Mouse (Mus musculus) left cerebral cortex, adult 2 months (tissue): ENCODE measurements at regions not wholly inside any gene's neighbourhood (a gene's known extent, or its start where the extent isn't known, plus 50 kb on each side); places are given as distances from the start of the nearest gene placed in this dataset.

Experiments used
- DNase-seq, 2 experiments: peaks; one replicate each; pipeline ENCODE4 v3.0.0; 2021 to 2022; ENCODE audit warnings: low spot score in 2 of 2, mixed read lengths in 1 of 2; ENCODE audit errors: extremely low spot score in 1 of 2
- H3K27ac ChIP-seq: fragments of 200-600 bp; 2 replicates; pipeline ENCODE4 v1.8.1; 2022
- H3K4me3 ChIP-seq: fragments of 200-600 bp; 2 replicates; pipeline ENCODE4 v1.8.1; 2022
- CTCF ChIP-seq: fragments of 200-600 bp; IDR thresholded peaks from 2 replicates; pipeline ENCODE4 v1.8.1; 2022; ENCODE audit warnings: antibody characterized with exemption, mild to moderate bottlenecking, moderate library complexity
- intact Hi-C: fragments of 180-260 bp; cut with DNase I; formaldehyde crosslinking; loops from one replicate; pipeline ENCODE4 v1.15.1; 2025

DNA sequence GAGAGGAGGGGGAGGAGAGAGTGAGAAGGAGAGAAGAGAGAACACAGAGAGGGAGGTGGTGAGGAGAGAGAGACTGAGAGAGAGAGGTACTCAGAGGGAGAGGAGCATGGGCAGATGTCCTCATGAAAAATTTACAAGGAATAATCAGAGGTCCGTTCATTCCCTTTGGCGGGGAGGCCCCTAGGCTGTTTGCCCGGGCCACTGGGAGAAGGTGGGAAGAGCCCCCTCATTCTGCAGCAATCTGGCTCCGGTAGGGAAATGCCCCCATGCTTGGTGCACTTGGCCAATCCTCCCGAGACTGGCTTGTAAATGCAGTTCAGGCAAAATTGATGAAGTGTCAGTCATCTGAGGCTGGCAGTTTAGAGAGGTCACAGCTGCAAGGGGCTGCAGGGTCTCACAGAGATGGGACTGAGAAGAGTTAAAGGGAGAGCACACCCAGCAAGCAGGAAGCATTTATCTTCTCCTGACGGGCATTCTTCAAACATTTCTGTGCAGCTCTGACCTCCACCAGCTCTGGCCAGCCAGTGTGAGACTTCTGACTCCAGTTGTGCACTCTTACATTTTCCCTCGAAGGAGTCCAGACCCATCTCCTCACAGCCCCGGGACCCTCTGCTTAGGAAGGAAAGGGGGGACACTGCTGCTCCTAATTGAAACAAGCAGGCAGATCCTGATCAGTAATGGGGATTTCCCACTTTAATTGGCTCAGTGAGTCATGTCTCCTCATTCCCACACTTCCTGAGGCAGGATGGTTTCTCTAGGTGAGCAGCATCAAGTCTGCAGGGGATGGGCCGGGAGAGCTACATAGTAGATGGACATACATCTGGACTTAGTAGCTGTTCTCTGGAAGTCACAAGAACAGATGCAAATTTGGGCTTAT is 65.5 kb downstream of the Cmpk2 start:
- no peak for DNase-seq
- TF ChIP-seq CTCF: no peak
- intact Hi-C loops: loop anchor here (5.0 kb wide), 2 partner anchors 523 to 1718 kb away; no protein-coding TSS in a partner anchor
- H3K27ac ChIP-seq: no peak overlapping the region
- no peak overlapping the region for H3K4me3 ChIP-seq

DNA sequence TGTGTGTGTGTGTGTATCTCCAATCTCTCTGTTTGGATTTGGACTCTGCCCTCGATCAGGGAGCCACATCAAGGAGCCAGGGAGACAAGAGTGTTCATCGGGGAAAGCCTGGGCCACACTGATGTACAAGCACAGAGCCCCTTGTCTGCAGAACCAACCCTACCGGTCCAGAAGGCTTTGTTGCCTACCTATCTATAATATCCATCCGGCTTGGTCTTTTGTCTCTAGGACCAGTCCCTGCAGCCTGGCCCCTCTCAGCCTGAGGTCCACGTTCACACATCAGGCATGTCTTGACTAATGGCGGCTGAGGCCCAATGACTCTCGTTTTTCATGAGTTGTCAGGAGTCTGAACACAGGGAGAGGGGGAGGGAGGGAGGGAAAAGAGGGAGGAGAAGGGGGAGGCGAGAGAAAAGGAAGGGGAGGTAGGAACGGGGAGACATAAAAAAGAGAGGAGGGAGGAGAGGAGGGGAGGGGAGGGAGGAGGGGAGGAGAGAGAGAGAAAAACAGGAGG is 64.7 kb downstream of the Cmpk2 start:
- Histone ChIP-seq H3K27ac (no peak overlapping the region), H3K4me3 (no peak overlapping the region)
- no peak for TF ChIP-seq CTCF
- intact Hi-C loops: loop anchor here (1.0 to 5.0 kb wide), 5 partner anchors 524 to 1899 kb away; no protein-coding TSS in a partner anchor
- no peak for DNase-seq

DNA sequence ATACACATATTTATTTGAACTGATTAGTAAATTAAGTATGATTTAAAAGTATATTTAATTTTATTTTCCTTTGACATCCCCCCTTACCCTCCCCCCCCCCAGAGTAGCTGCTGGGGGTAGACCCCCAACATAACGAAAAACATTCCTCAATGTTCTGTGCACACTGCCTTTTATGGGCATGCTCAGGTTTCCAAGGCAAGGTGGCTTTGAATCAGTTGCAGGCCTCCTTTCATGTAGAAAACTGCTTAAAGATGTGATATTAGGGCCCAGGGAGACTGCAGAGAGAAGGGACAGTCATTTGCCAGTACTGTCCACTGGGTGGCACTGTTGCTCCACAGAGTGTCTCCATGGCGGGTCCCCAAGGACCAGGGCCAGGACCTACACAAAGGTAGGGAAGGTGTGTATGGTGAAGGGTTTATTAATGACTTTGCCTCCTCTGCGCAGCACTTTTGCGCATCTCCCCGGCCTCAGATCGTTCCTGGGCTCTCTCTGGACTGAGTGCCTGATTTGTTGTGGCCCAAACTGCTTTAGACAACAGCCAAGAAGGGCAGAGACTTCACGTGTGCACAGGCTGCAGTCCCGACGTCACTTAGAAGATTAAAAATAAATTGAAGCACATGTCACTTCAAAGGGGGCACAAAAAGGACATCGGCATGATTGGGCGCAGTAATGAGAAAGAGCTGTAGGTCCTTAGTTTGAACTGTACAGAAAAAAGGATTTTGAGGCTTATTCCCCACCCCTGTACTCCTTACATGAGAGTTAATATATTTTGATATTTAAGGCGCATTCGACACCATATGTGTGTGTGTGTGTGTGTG is 64.0 kb downstream of the Cmpk2 start:
- Histone ChIP-seq H3K27ac (no peak overlapping the region), H3K4me3 (peak overlapping the region; percentile 14; the same call in 1 of the 2 replicates)
- intact Hi-C loops: loop anchor here (1.0 to 5.0 kb wide), 5 partner anchors 524 to 1899 kb away; no protein-coding TSS in a partner anchor
- TF ChIP-seq CTCF: peak; percentile 99
- DNase-seq: peak; percentile 78 to 83

DNA sequence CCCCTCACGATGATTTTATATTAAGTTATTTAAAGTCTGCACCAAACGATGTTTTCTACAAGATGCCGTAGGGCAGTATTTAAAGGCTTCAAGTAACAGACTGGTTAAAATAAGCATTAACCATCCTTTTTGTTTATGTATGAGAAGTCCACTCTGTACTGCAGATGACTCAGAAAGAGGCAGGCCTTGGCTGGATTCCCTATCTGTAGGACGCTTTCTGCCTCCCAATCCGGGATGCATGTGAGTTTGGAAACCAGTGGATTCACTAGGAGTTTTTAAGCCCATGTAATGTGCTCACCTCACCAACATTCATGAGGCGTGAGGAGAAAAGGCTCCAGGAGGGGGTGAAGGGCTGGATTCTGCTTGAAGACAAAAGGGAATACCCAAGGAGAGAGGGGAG is 63.1 kb downstream of the Cmpk2 start:
- intact Hi-C loops: loop anchor here (2.0 to 5.0 kb wide), 4 partner anchors 525 to 1720 kb away; no protein-coding TSS in a partner anchor
- no peak for DNase-seq

More for the DNA sequence above, 63.1 kb downstream of the Cmpk2 start:
- no peak overlapping the region for H3K4me3 ChIP-seq
- no peak overlapping the region for H3K27ac ChIP-seq
- TF ChIP-seq CTCF: no peak
